Mouse (Mus musculus) activated CD4-positive, CD25-positive, alpha-beta regulatory T cell (primary cell): Measurements from ENCODE around the gene Tmprss12. TPM values are rescaled to one million over a fixed set of nuclear protein-coding genes. Genes with fewer than 3 reads are reported as not detected.

Source experiments
- polyA plus RNA-seq, 2 experiments: library from polyadenylated mRNA; unstranded; fragments of 100-300 nt; shearing (Covaris generic); gene quantifications; one replicate each; pipeline ENCODE4 v1.2.1; 2017

Tmprss12 gene
- not detected for polyA plus RNA-seq

DNA sequence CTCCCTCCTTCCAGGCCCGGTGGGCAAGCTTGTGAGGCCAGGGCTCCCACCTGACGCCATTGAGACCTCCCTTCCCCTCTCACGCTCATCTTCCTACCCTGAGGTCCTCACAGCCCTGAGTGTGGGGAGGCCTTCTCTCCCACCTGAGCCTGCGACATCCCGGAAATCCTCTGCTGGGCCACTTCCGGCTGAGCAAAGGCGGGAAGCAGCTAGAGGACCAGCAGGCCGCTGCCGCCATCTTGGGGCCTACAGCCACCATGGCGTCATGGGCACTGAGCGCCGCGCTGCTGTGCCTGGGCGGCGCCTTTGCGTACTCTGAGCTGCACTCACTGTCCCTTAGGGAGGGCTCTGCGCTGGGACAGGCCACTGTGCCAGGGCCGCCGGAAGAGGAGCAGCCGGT lies at the start of gene Tmprss12:
TSS of gene Tmprss12 (plus strand) at position 212 of the 400 bp plus-strand sequence.

DNA sequence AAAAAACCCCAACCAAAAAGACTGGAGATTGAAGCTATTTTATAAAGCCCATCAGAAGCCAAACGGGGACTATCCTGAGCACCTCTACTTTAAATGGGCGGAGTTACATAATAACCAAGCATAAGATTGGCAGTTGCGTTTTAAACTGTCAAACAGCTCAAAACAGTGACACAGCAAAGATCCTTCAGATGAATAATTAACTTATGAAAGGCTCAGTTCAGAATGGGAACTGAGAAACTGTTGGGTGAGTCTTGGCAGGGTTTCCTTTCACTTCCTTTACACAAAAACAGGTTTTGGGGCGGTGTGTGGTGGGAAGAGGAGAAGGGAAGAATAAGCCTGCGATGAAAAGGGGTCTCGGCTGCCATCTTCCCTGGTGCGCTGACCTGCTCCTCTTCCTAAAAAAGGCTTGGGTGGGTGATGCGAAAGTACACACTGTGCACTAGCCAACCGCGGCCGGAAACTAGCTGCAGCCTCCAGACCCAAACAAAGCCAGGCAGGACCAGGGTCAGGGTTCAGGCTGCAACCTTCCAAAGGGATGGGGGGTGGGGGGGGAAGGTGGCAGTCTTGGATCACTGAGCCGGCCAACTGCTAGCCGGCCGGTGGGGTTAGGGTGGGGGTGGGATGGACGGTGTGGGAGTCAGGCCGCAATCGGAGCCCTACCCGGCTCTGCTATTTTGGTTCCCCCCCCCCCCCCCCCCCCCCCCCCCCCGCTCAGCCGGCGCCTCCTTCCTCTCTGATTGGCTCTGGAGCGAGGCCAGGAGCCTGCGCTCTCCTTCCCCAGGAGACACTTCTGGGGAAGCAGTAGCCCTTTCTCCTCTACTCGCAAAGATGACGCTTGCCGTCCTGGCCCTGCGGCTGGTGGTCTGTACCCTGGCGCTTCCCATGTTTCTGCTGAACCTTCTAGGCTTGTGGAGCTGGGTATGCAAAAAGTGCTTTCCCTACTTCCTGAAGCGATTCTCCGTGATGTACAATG lies 23.7 kb downstream of the Tmprss12 start, which contains the start of gene Mettl7a1:
TSS of gene Mettl7a1 (plus strand) at position 122 of the 973 bp plus-strand sequence.

DNA sequence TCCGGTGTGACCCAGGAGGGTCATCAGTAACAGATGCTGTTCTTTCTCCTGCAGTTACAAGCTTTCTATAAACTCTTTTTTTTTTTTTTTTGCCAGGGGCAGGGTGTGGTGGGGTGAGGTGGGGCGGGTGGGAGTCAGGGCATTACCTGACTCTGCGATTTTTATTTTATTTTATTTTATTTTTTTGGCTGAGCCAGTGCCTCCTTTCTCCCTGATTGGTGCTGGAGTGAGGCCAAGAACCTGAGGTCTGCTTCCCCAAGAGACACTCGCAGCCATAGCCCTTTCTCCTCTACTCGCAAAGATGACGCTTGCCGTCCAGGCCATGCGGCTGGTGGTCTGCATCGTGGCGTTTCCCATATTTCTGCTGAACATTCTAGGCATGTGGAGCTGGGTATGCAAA lies 54.0 kb downstream of the Tmprss12 start, which contains the start of gene Mettl7a3:
TSS of gene Mettl7a3 (plus strand) at position 301 of the 400 bp plus-strand sequence.

Other genes with a start within 250 kb of the Tmprss12 start
- 10 to 100 TPM; 20.0 to 22.6 TPM for gene Dip2b, start 242.2 kb upstream of the Tmprss12 start, polyA plus RNA-seq
- gene Atf1, start 53.0 kb upstream of the Tmprss12 start, polyA plus RNA-seq: 10 to 100 TPM; 46.2 to 63.3 TPM
- gene Mettl7a1, start 23.3 kb downstream of the Tmprss12 start, polyA plus RNA-seq: 10 to 100 TPM; 10.0 to 16.0 TPM
- gene Mettl7a3, start 54.1 kb downstream of the Tmprss12 start, polyA plus RNA-seq: not detected
- gene Methig1, start 72.3 kb downstream of the Tmprss12 start, polyA plus RNA-seq: not detected
- gene Mettl7a2, start 72.4 kb downstream of the Tmprss12 start, polyA plus RNA-seq: under 1 TPM in 1 of 2 experiments, not detected in 1; 0.16 TPM
- gene Higd1c, start 83.7 kb downstream of the Tmprss12 start, polyA plus RNA-seq: not detected
- gene Gm5475, start 141.3 kb downstream of the Tmprss12 start, polyA plus RNA-seq: under 1 TPM in 1 of 2 experiments, not detected in 1; 0.49 TPM
- gene Slc11a2, start 144.2 kb downstream of the Tmprss12 start, polyA plus RNA-seq: 10 to 100 TPM; 27.5 to 29.9 TPM
- 10 to 100 TPM; 30.1 to 32.2 TPM for gene Letmd1, start 188.2 kb downstream of the Tmprss12 start, polyA plus RNA-seq
- gene Csrnp2, start 214.7 kb downstream of the Tmprss12 start, polyA plus RNA-seq: 1 to 10 TPM; 4.1 to 4.9 TPM